Mouse (Mus musculus) embryonic fibroblast, embryonic 13.5 days (primary cell): ENCODE results near the gene Hcn2. TPM values are rescaled to one million over a fixed set of nuclear protein-coding genes. Genes with fewer than 3 reads are reported as not detected.

Source experiments
- H3K27ac ChIP-seq: 2 replicates; pipeline ENCODE4 v1.5.1; 2012; ENCODE audit warnings: low read length, control low read depth, inconsistent platforms; ENCODE audit not compliant: insufficient read depth
- H3K4me1 ChIP-seq: 2 replicates; pipeline ENCODE4 v1.6.1; 2011; ENCODE audit warnings: low read length; ENCODE audit not compliant: control insufficient read depth, insufficient read depth
- H3K4me3 ChIP-seq: 2 replicates; pipeline ENCODE4 v1.5.1; 2011; ENCODE audit warnings: mild to moderate bottlenecking, control low read depth, low read length; ENCODE audit not compliant: insufficient read depth
- CTCF ChIP-seq: IDR thresholded peaks from 2 replicates; pipeline ENCODE4 v1.5.1; 2011; ENCODE audit warnings: mild to moderate bottlenecking, control low read depth, low read length, moderate library complexity, borderline replicate concordance; ENCODE audit not compliant: insufficient read depth
- POLR2A ChIP-seq: IDR thresholded peaks from 2 replicates; pipeline ENCODE4 v1.6.1; 2011; ENCODE audit warnings: low read depth, mild to moderate bottlenecking, control low read depth, low read length, moderate library complexity
- polyA plus RNA-seq: library from polyadenylated mRNA; stranded (reverse); fragments of >200 nt; gene quantifications from 2 replicates; pipeline ENCODE4 v1.2.4, GENCODE M21; 2011; ENCODE audit warnings: low read depth; ENCODE audit not compliant: missing spikeins, insufficient read length

Hcn2 gene
- polyA plus RNA-seq, 1 experiment = 0.91 TPM

DNA sequence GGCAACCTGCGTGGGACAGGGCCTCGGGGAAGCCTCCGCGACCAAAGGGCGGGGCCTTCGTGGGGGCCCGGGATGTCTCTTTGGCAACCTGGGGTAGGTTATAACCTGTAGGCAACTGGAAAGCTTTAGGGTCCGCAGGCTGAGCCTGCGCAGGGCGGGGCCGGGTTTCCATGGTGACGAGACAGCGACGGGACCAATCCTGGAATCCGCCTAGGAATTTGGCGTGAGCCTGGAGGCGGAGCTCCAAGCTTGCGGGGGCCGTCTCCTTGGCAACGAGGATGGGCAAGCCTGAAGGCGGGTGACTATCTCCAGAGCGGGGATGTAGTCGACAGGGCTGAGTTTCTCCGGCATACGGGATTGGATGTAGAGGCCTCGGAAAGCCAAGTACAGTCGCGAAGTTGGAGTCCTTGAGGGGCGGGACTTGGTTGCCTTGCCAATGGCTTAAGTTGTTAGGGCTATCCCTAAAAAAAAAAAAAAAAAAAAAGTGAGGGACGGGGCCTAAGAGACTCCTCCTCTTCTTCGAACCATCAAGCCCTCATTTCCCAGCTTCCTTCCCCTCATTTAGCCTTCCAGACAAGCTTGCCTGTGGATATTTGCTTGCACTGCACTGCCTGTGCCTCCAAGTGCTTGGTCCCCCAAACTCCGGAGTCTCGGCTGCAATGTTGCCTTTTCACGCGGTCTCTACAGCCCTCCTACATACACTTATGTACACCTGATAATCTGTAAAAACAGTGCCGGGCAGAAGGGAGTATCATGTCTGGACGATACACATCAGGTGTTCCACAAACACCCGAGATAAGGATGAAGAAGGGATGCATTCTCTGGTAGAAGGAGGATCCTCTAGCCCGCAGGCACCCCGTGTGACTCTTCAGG lies 51.2 kb downstream of the Hcn2 start:
- no peak for TF ChIP-seq CTCF
- peak; percentile 13 for TF ChIP-seq POLR2A
- peaks cover 11% of the 10 kb centered on the region; the same call in 1 of the 2 replicates for H3K4me1 ChIP-seq
- H3K27ac ChIP-seq = peak overlapping the region; percentile 89
- peak overlapping the region; percentile 61 for H3K4me3 ChIP-seq

- H3K27ac ChIP-seq = no peak overlapping the region
Observed at GRCm38 (mm10) chr10:79768400-79768799, 52.0 kb downstream of the Hcn2 start.

GRCm38 (mm10) chr10:79769329-79769728 lies 52.9 kb downstream of the Hcn2 start:
- no peak overlapping the region for H3K27ac ChIP-seq
- TF ChIP-seq CTCF (no peak), POLR2A (no peak)
- no peak overlapping the region for H3K4me3 ChIP-seq
- peaks cover 9% of the 10 kb centered on the region; the same call in 1 of the 2 replicates for H3K4me1 ChIP-seq

More at GRCm38 (mm10) chr10:79768400-79768799, 52.0 kb downstream of the Hcn2 start:
- TF ChIP-seq CTCF (peak; percentile 82; the same call in 1 of the 2 replicates), POLR2A (no peak)
- Histone ChIP-seq H3K4me3 (no peak overlapping the region), H3K4me1 (peaks cover 9% of the 10 kb centered on the region; the same call in 1 of the 2 replicates)

- Histone ChIP-seq H3K4me3 (no peak overlapping the region), H3K27ac (no peak overlapping the region), H3K4me1 (peaks cover 4% of the 10 kb centered on the region; the same call in 1 of the 2 replicates)
- TF ChIP-seq CTCF = no peak
- TF ChIP-seq POLR2A = no peak
Observed at GRCm38 (mm10) chr10:79772320-79772719, 55.9 kb downstream of the Hcn2 start.

DNA sequence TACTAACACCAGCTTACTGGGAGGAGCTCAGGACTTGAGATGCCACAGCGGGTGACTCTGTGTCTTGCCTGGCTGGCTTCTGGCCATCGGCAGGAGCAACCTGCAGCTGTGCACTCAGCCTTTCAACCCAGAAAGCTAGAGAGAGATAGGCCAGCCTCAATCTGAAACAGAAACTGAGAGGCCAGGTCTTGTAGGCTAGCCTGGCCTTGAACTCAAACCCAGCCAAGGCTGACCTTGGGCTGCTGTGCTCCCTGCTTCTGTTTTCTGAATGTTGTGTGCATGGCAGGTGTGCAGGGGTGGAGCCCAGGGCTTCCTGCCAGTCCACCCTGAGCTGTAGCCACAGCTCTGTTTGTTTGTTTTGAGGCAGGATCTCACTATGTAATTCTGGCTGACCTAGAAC lies 56.8 kb downstream of the Hcn2 start:
- no peak for TF ChIP-seq CTCF
- no peak for TF ChIP-seq POLR2A
- no peaks in the 10 kb centered on the region for H3K4me1 ChIP-seq
- H3K27ac ChIP-seq = no peak overlapping the region
- H3K4me3 ChIP-seq = no peak overlapping the region

DNA sequence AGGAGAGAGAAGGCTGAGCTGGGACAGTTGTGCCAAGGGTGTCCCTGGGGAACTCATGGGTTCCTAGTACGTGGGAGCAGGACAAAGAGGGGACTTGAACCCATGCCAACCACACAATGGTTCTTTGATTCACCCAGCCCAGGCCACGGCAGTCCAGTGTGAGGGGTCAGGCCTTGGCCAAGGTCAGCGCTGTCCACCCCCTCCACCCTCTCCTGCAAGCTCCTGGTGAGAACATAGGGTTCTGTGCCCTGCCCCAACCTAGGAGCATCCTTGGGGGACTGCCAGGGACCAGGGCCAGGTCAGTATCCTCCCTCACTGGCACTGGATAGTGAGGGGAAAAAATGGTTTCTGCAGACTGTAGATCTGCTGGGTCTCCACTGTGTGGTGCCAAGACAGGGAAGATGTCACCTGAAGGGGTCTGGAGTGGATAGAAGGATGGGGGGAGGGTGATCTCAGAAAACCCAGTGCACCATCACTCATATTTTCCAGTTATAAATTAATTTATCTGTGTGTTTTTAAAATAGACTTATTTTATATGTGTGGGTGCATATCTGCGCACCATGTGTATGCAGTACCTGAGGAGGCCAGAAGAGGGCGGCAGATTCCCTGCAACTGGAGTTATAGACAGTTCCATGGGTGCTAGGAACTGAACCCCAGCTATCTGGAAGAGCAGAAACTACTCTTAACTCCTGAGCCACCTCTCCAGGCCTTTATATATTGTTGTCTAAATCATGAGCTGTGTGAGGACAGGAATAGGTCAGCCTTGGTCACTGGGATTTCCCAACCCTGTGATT lies 58.2 kb downstream of the Hcn2 start:
- H3K27ac ChIP-seq = no peak overlapping the region
- peaks cover 4% of the 10 kb centered on the region; the same call in 1 of the 2 replicates for H3K4me1 ChIP-seq
- TF ChIP-seq CTCF (no peak), POLR2A (no peak)
- no peak overlapping the region for H3K4me3 ChIP-seq

GRCm38 (mm10) chr10:79777103-79777531 lies 60.7 kb downstream of the Hcn2 start, which contains the start of gene Fstl3:
Fstl3 (plus strand) TSS chr10:79777272.
- Histone ChIP-seq H3K27ac (peak within 1 kb of the TSS; percentile 30), H3K4me1 (peaks cover 4% of the 10 kb centered on the region; the same call in 1 of the 2 replicates), H3K4me3 (peak within 1 kb of the TSS; percentile 59)
- no peak for TF ChIP-seq CTCF
- TF ChIP-seq POLR2A = peak; percentile 81

DNA sequence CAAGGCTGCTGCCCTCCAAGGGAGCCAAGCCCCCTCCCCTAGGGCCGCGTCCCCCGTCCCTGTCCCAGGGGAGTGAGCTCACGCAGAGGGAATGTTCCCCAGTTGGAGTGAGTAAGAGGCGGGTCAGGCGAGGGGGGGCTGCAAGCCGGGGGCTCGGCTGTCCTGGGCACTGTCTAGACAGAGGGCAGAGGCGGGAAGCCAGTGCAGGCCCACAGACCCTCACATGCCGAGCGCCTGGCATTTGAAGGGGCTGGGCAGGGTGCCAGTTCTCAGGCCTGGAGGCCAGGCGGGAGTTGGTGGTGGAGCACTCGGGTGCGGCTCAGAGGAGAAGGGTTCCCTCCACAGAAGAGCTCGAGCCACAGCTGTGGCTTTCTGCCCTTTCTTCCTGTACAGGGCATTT lies 61.6 kb downstream of the Hcn2 start:
- H3K4me1 ChIP-seq = peaks cover 4% of the 10 kb centered on the region; the same call in 1 of the 2 replicates
- peak overlapping the region; percentile 30; the same call in 1 of the 2 replicates for H3K27ac ChIP-seq
- TF ChIP-seq CTCF (no peak), POLR2A (no peak)
- peak overlapping the region; percentile 59 for H3K4me3 ChIP-seq

- Histone ChIP-seq H3K4me3 (no peak overlapping the region), H3K4me1 (peaks cover 4% of the 10 kb centered on the region; the same call in 1 of the 2 replicates), H3K27ac (no peak overlapping the region)
- TF ChIP-seq CTCF (no peak), POLR2A (no peak)
Observed at GRCm38 (mm10) chr10:79779193-79779592, 62.8 kb downstream of the Hcn2 start.
